Mouse (Mus musculus) C2C12 (cell line): Measurements from ENCODE around the gene H2-T24.
"Not testable (repeated sequence)": the region's sequence is repeated elsewhere in the genome, so short reads cannot be mapped to it uniquely, and the experiment has no call there.

Experiments used
- CTCF ChIP-seq: IDR thresholded peaks from one replicate; pipeline ENCODE4 v1.5.1; 2011; ENCODE audit not compliant: control insufficient read depth, insufficient read depth, insufficient read length
- MAX ChIP-seq: IDR thresholded peaks from one replicate; pipeline ENCODE4 v1.6.1; 2011; ENCODE audit warnings: mild to moderate bottlenecking, control low read depth
- MYOD1 ChIP-seq: IDR thresholded peaks from one replicate; pipeline ENCODE4 v1.6.1; 2011; ENCODE audit warnings: low read depth; ENCODE audit not compliant: control insufficient read depth, insufficient read length
- MYOG ChIP-seq: IDR thresholded peaks from one replicate; pipeline ENCODE4 v1.6.1; 2011; ENCODE audit not compliant: control insufficient read depth, insufficient read length; ENCODE audit errors: extremely low read depth
- USF1 ChIP-seq: IDR thresholded peaks from one replicate; pipeline ENCODE4 v1.6.1; 2011; ENCODE audit warnings: low read depth, mild to moderate bottlenecking, control low read depth, moderate library complexity

DNA sequence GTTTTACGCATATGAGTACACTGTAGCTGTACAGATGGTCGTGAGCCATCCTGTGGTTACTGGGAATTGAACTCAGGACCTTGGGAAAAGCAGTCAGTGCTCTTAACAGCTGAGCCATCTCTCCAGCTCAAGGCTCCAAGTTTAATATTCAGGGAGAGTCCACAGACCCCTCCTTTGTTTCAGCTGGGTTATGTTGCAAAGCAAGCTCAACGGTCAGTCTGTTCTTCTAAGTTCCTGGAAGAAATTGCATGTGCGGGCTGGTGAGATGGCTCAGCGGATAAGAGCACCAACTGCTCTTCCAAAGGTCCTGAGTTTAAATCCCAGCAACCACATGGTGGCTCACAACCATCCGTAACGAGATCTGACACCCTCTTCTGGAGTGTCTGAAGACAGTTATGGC is 16.0 kb downstream of the H2-T24 start:
- not testable (repeated sequence) for TF ChIP-seq CTCF, USF1, MYOG, MYOD1, MAX
